In genomic region chr9:48984845-48985707, GRCm38 (mm10) we compare ENCODE assay signal across 8 mouse cellular contexts. TPM values are rescaled to one million over a fixed set of nuclear protein-coding genes. Genes with fewer than 3 reads are reported as not detected.
DNase-seq lines count a peak whose midpoint lies in the region; ATAC-seq lines count a peak whose summit lies in the region.

Usp28 (plus strand) TSS chr9:48985375.

- DNase-seq in adipocyte (ENCODE audit: low spot score): peak; percentile 99
- DNase-seq in embryo, embryonic 10 days (ENCODE audit: low spot score): peak; percentile 97
- peak; percentile 99 for DNase-seq in gastrocnemius, postnatal 10 days
- peak; percentile 97 to 100 for DNase-seq in left cerebral cortex, postnatal 10 days (ENCODE audit: extremely low spot score in 1 of 2, low spot score in 2 of 2)
- peak; percentile 95 for DNase-seq in right cerebral cortex, postnatal 25 days
- DNase-seq in urinary bladder, postnatal 4 days (ENCODE audit: low spot score in 2 of 2): peak; percentile 100

- intact Hi-C loops in left cerebral cortex, postnatal 10 days (cut with DNase I): no loop called here

- ATAC-seq in inflammation-experienced regulatory T-cells, adult 6 months: peak; percentile 82
- ATAC-seq in megakaryocyte-erythroid progenitor cell, adult 5-6 weeks (replicated peaks; ENCODE audit: low FRiP score, low TSS enrichment, poor library complexity, severe bottlenecking): peak; percentile 92

RNA-seq across cellular contexts. Expression of gene Usp28, which starts in this region (rescaled TPM):
- 100 to 1,000 TPM; 115 to 131 TPM for total RNA-seq in gastrocnemius, postnatal 10 days (2021)
- 10 to 100 TPM; 23.7 to 41.2 (median 37.0) TPM for polyA plus RNA-seq in inflammation-experienced regulatory T-cells, adult 6 months (2017; shearing (Covaris generic))
- total RNA-seq in left cerebral cortex, postnatal 10 days (2021): 10 to 100 TPM; 43.2 to 52.2 TPM
- 3.1 and 9.8 TPM in 2 replicates for total RNA-seq in megakaryocyte-erythroid progenitor cell, adult 5-6 weeks (2014; fragmentation: Nextera tagmentation)
- 5.6 and 11.9 TPM in 2 replicates for total RNA-seq in megakaryocyte-erythroid progenitor cell, adult 5-6 weeks (2017)

Comparison
In these comparisons a context has a peak if more than half of its experiments do, and no peak if none do; other contexts are left out.
1. Peak in every context shown above with its lines: DNase-seq and ATAC-seq.